Mouse (Mus musculus) forebrain, embryonic 15.5 days (tissue): ENCODE data around the gene Zfp609. TPM values are rescaled to one million over a fixed set of nuclear protein-coding genes. Genes with fewer than 3 reads are reported as not detected.

ENCODE experiments used
- ATAC-seq: fragments of 200-750 bp; cut with Nextera tagmentation; replicated peaks from 2 replicates; pipeline ENCODE4 v1.8.0; 2017; ENCODE audit warnings: mild to moderate bottlenecking, moderate TSS enrichment, moderate library complexity
- H3K27ac ChIP-seq: fragments of 300-500 bp; sonication (generic); replicated peaks from 2 replicates; pipeline ENCODE4 v1.5.1; 2015; ENCODE audit warnings: mild to moderate bottlenecking, inconsistent platforms
- H3K27me3 ChIP-seq: fragments of 300-500 bp; sonication (generic); 2 replicates; pipeline ENCODE4 v1.6.1; 2015; ENCODE audit warnings: inconsistent platforms
- H3K36me3 ChIP-seq: fragments of 300-500 bp; sonication (generic); 2 replicates; pipeline ENCODE4 v1.6.1; 2015; ENCODE audit warnings: mild to moderate bottlenecking, inconsistent platforms
- H3K4me1 ChIP-seq: fragments of 300-500 bp; sonication (generic); 2 replicates; pipeline ENCODE4 v1.6.1; 2015; ENCODE audit warnings: inconsistent platforms
- H3K4me2 ChIP-seq: fragments of 300-500 bp; sonication (generic); replicated peaks from 2 replicates; pipeline ENCODE4 v1.6.1; 2015; ENCODE audit warnings: mild to moderate bottlenecking, inconsistent platforms
- H3K4me3 ChIP-seq: fragments of 300-500 bp; sonication (generic); 2 replicates; pipeline ENCODE4 v1.5.1; 2015; ENCODE audit warnings: mild to moderate bottlenecking, inconsistent platforms
- H3K9ac ChIP-seq: fragments of 300-500 bp; sonication (generic); replicated peaks from 2 replicates; pipeline ENCODE4 v1.6.1; 2015; ENCODE audit warnings: mild to moderate bottlenecking, inconsistent platforms
- H3K9me3 ChIP-seq: fragments of 300-500 bp; sonication (generic); 2 replicates; pipeline ENCODE4 v1.6.1; 2016; ENCODE audit warnings: inconsistent platforms
- WGBS: fragments of 180-500 bp; shearing (Covaris S2); methylation state at CpG from one replicate; pipeline ENCODE4 v1.1.7; 2015; ENCODE audit warnings: mixed read lengths; 5-methylcytosine and 5-hydroxymethylcytosine counted together
- polyA plus RNA-seq: library from polyadenylated mRNA; unstranded; fragments of >200 nt; fragmentation: Nextera tagmentation; extraction: Ambion mirVana; gene quantifications from 2 replicates; pipeline ENCODE4 v1.2.1, GENCODE M21; 2015

The Zfp609 gene
- polyA plus RNA-seq, 1 experiment from 2014 or later: 8.9 TPM

DNA sequence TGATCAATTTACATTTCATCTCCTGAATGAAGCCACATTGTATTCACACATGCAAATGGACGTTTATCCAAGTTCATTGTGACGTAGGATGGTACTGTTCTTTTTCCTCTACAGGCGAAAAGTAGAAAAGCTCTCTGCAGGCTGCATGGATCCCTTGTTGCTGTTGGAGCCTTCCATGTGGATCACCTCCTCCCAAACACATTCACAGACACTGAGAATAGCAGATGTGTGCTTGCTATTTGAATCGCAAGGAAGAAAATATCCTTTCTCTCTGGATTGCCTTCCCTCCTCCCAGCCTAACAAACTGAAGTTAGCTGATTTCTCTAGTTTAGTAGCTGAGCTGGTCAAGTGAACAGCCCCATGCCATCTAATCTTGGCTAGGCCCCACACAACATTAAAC is 2.9 kb upstream of the Zfp609 start:
- H3K9me3 ChIP-seq: no peaks in the 10 kb centered on the region
- no peak for ATAC-seq
- H3K27ac ChIP-seq: no peak overlapping the region; the same call in 1 of the 2 replicates
- H3K4me2 ChIP-seq: no peak overlapping the region
- H3K27me3 ChIP-seq: no peaks in the 10 kb centered on the region
- H3K4me1 ChIP-seq: peaks cover 47% of the 10 kb centered on the region
- 53% methylated on average over 4 of the region's 4 CpGs for WGBS
- H3K36me3 ChIP-seq: no peaks in the 10 kb centered on the region
- H3K4me3 ChIP-seq: no peak overlapping the region
- no peak overlapping the region for H3K9ac ChIP-seq

- 89% methylated on average over 2 of the region's 2 CpGs for WGBS
Measured at GRCm38 (mm10) chr9:65829410-65829809, 2.0 kb upstream of the Zfp609 start.

GRCm38 (mm10) chr9:65828511-65828910 is 1.1 kb upstream of the Zfp609 start:
- no peak for ATAC-seq
- Histone ChIP-seq H3K4me3 (no peak overlapping the region), H3K4me1 (peaks cover 53% of the 10 kb centered on the region), H3K9ac (no peak overlapping the region), H3K4me2 (peak overlapping the region; percentile 73; the same call in 1 of the 2 replicates), H3K36me3 (no peaks in the 10 kb centered on the region), H3K9me3 (no peaks in the 10 kb centered on the region), H3K27me3 (no peaks in the 10 kb centered on the region), H3K27ac (no peak overlapping the region)
- WGBS: 46% methylated on average over 3 of the region's 3 CpGs

More at GRCm38 (mm10) chr9:65829410-65829809, 2.0 kb upstream of the Zfp609 start:
- no peaks in the 10 kb centered on the region for H3K36me3 ChIP-seq
- peaks cover 47% of the 10 kb centered on the region for H3K4me1 ChIP-seq
- no peak overlapping the region for H3K27ac ChIP-seq
- H3K27me3 ChIP-seq: no peaks in the 10 kb centered on the region
- H3K9me3 ChIP-seq: no peaks in the 10 kb centered on the region
- H3K4me2 ChIP-seq: no peak overlapping the region
- no peak for ATAC-seq
- no peak overlapping the region for H3K4me3 ChIP-seq
- no peak overlapping the region for H3K9ac ChIP-seq

GRCm38 (mm10) chr9:65828016-65828403 is 646 bp upstream of the Zfp609 start:
- Histone ChIP-seq H3K27ac (peak overlapping the region; percentile 99), H3K9ac (peak overlapping the region; percentile 97), H3K36me3 (no peaks in the 10 kb centered on the region), H3K9me3 (no peaks in the 10 kb centered on the region), H3K4me1 (peaks cover 55% of the 10 kb centered on the region), H3K27me3 (no peaks in the 10 kb centered on the region), H3K4me3 (peak overlapping the region; percentile 93), H3K4me2 (peak overlapping the region; percentile 73)
- WGBS: 3% methylated on average over 13 of the region's 13 CpGs
- no peak for ATAC-seq

DNA sequence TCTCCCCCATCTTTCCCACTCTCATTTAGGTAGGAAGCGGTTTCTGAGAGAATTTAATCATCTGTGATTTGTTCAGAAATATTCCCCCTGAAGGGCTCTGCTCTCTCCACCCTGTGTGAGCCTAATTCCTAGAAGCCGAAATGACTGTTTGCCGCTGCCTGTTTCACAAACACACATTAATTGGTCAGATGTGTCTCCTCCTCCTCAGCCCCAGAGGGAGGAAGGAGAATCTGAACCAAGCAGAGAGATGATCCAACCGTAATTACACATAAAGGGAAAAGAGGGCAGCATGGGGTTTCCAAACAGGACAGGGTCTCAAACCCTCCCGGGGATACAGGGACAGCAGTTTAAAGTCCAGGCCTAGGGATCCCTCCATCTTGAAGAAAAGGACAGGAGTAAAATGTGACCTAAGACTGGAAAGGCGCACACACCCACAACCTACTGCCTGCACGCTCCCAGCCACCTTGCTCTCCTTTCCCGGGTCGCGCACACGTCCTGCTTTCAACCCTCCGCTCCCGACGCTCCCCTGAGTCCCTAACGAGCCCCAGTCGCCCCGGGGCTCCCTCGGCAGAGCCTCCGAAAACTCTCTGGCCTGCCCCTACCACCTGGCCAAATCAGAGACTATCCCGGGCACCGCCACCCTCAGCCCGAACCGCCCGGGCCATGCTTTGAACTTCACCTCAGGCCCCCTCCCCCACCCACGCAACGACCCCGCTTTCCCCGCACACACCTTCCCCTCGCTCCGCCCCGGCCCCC is 598 bp downstream of the Zfp609 start:
- Histone ChIP-seq H3K27me3 (no peaks in the 10 kb centered on the region), H3K9me3 (no peaks in the 10 kb centered on the region), H3K4me1 (peaks cover 48% of the 10 kb centered on the region), H3K4me2 (peak overlapping the region; percentile 73), H3K9ac (peak overlapping the region; percentile 97), H3K36me3 (no peaks in the 10 kb centered on the region), H3K4me3 (peak overlapping the region; percentile 93), H3K27ac (peak overlapping the region; percentile 99)
- 1% methylated on average over 31 of the region's 31 CpGs for WGBS
- peak; percentile 58 for ATAC-seq

- H3K9ac ChIP-seq: peak overlapping the region; percentile 97
- H3K36me3 ChIP-seq: no peaks in the 10 kb centered on the region
- no peaks in the 10 kb centered on the region for H3K27me3 ChIP-seq
- no peak for ATAC-seq
- H3K4me2 ChIP-seq: peak overlapping the region; percentile 73
- H3K27ac ChIP-seq: peak overlapping the region; percentile 99
- peak overlapping the region; percentile 93 for H3K4me3 ChIP-seq
- WGBS: 0% methylated on average over 4 of the region's 4 CpGs
- no peaks in the 10 kb centered on the region for H3K9me3 ChIP-seq
- H3K4me1 ChIP-seq: peaks cover 45% of the 10 kb centered on the region
Measured at GRCm38 (mm10) chr9:65826226-65826587, 1.2 kb downstream of the Zfp609 start.

GRCm38 (mm10) chr9:65823716-65824462 is 3.5 kb downstream of the Zfp609 start:
- H3K27ac ChIP-seq: peak overlapping the region; percentile 58
- peak overlapping the region; percentile 27 for H3K4me2 ChIP-seq
- no peak overlapping the region for H3K4me3 ChIP-seq
- 17% methylated on average over 10 of the region's 10 CpGs for WGBS
- peaks cover 58% of the 10 kb centered on the region for H3K4me1 ChIP-seq
- H3K27me3 ChIP-seq: no peaks in the 10 kb centered on the region
- no peaks in the 10 kb centered on the region for H3K9me3 ChIP-seq
- no peak for ATAC-seq
- 0 out of 2 replicates have a peak overlapping the region, but pooled peaks have one; percentile 3 for H3K9ac ChIP-seq
- no peaks in the 10 kb centered on the region for H3K36me3 ChIP-seq

DNA sequence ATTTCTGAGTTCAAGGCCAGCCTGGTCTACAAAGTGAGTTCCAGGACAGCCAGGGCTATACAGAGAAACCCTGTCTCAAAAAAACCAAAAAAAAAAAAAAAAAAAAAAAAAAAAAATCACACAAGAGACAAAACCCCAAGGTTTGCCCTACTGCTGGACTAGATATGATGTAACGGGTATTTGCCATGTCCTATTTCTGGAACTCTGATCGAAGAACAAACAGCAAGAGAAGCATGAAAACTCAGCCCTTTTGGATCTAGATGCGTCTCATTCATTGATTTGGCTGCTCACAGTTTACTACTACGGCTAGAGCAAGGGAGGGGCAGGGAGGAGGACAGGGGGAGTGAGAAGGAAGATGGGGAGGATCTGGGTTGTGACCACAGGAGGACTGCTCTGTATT is 5.4 kb downstream of the Zfp609 start:
- no peak overlapping the region for H3K9ac ChIP-seq
- no peak overlapping the region for H3K27ac ChIP-seq
- H3K36me3 ChIP-seq: no peaks in the 10 kb centered on the region
- ATAC-seq: no peak
- H3K9me3 ChIP-seq: no peaks in the 10 kb centered on the region
- H3K27me3 ChIP-seq: no peaks in the 10 kb centered on the region
- no peak overlapping the region for H3K4me2 ChIP-seq
- WGBS: 79% methylated on average over 4 of the region's 4 CpGs
- H3K4me1 ChIP-seq: peaks cover 67% of the 10 kb centered on the region
- H3K4me3 ChIP-seq: no peak overlapping the region

GRCm38 (mm10) chr9:65820301-65820700 is 7.1 kb downstream of the Zfp609 start:
- 72% methylated on average over 2 of the region's 2 CpGs for WGBS
- Histone ChIP-seq H3K9me3 (no peaks in the 10 kb centered on the region), H3K9ac (no peak overlapping the region), H3K27ac (no peak overlapping the region), H3K27me3 (no peaks in the 10 kb centered on the region), H3K4me2 (no peak overlapping the region), H3K4me3 (no peak overlapping the region), H3K36me3 (no peaks in the 10 kb centered on the region), H3K4me1 (peaks cover 56% of the 10 kb centered on the region)
- no peak for ATAC-seq

DNA sequence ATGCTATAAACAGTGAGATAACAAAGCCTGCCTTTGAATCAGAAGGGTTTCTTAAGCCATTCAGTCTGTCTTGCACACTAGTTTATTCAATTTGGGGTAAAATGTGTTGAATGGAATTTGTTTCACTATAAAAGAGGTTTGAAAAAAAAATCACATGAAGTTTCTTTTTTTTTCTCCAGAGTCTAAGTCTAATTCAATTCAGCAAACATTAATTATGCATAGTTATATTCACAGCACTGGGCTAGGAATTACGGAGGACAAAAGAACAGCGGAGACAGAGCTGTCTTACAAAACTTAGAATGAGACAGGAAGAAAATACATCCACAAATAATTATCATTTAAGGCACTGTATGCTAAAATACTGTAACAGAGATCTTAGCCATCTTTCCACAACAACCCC is 9.0 kb downstream of the Zfp609 start:
- peaks cover 38% of the 10 kb centered on the region for H3K4me1 ChIP-seq
- H3K9ac ChIP-seq: no peak overlapping the region
- H3K9me3 ChIP-seq: no peaks in the 10 kb centered on the region
- ATAC-seq: no peak
- no peak overlapping the region for H3K4me3 ChIP-seq
- no peaks in the 10 kb centered on the region for H3K27me3 ChIP-seq
- H3K4me2 ChIP-seq: no peak overlapping the region
- H3K27ac ChIP-seq: peak overlapping the region; percentile 70
- WGBS: 5% methylated on average over 2 of the region's 2 CpGs
- no peaks in the 10 kb centered on the region for H3K36me3 ChIP-seq

DNA sequence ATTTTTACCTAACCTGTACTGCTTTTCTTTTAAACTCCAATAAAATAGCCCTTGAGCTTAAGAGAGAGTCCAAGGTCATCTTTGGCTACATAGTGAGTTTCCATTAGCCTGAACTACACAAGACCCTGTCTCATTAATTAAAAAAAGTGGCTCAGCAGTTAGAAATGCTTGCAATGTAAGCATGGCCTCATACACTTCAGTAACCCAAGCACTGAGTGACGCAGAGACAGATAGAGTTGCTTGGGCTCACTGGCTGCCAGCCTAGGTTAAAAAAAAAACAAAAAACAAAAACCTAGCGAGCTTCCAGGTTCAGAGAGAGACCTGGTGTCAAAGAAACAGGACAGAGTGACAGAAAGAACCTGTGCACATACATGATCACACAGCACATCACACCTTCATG is 14.5 kb downstream of the Zfp609 start:
- ATAC-seq: no peak
- H3K27ac ChIP-seq: no peak overlapping the region
- no peaks in the 10 kb centered on the region for H3K36me3 ChIP-seq
- no peaks in the 10 kb centered on the region for H3K27me3 ChIP-seq
- H3K4me2 ChIP-seq: no peak overlapping the region
- no peaks in the 10 kb centered on the region for H3K9me3 ChIP-seq
- WGBS: 49% methylated on average over 2 of the region's 2 CpGs
- no peak overlapping the region for H3K4me3 ChIP-seq
- peaks cover 10% of the 10 kb centered on the region; the same call in 1 of the 2 replicates for H3K4me1 ChIP-seq
- H3K9ac ChIP-seq: no peak overlapping the region

- Histone ChIP-seq H3K4me1 (peaks cover 12% of the 10 kb centered on the region; the same call in 1 of the 2 replicates), H3K9ac (no peak overlapping the region), H3K9me3 (no peaks in the 10 kb centered on the region), H3K4me2 (no peak overlapping the region), H3K4me3 (no peak overlapping the region), H3K36me3 (no peaks in the 10 kb centered on the region), H3K27me3 (no peaks in the 10 kb centered on the region), H3K27ac (no peak overlapping the region)
- WGBS: 85% methylated on average over 1 of the region's 1 CpGs
- ATAC-seq: no peak
Measured at GRCm38 (mm10) chr9:65811784-65812183, 15.6 kb downstream of the Zfp609 start.
